Mouse (Mus musculus) activated CD4-positive, CD25-positive, alpha-beta regulatory T cell, adult 4 months (primary cell): ENCODE measurements around the gene Ucp3. TPM values are rescaled to one million over a fixed set of nuclear protein-coding genes. Genes with fewer than 3 reads are reported as not detected.

Source experiments
- ATAC-seq: one replicate; pipeline ENCODE4 v1.8.0; 2017
- polyA plus RNA-seq, 2 experiments: library from polyadenylated mRNA; unstranded; fragments of 100-300 nt; shearing (Covaris generic); gene quantifications; one replicate each; pipeline ENCODE4 v1.2.1; 2017

Ucp3 gene
- not detected for polyA plus RNA-seq

DNA sequence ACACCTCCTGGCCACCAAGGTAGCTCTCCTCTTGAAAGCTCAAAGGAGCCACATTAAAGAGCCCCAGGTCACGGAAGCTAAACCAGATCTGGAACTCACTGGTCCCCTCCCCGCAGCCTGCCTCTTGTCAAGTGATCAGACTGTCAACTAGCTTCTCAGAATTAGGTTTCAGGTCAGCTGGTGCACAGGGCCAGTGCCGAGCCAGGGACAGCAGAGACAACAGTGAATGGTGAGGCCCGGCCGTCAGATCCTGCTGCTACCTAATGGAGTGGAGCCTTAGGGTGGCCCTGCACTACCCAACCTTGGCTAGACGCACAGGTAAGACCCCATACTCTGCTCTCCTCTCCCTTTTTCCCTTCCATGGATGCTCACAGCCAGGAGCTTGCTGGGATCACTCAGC, at the start of gene Ucp3:
Ucp3 (plus strand) TSS at position 214 of the 400 bp plus-strand sequence.
- no peak for ATAC-seq

DNA sequence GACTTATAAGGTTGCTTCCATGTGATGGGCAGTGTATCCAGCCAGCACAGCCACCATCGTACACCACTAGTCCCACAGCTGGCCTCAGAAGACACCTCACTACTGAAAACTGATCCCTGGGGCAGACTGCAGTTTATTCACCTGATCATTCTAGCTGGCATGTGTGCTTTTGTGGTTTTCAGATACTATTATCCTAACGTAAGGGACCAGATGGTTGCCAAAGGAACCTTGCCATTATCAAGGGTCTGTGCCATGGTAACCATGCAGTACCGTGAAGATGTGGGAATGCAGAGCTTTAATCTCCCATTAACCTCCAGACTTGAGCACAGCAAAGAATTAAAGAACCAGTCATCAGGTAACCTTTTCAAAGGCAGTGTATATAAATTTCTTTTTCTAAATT, 47.0 kb upstream of the Ucp3 start:
- ATAC-seq, result no peak

DNA sequence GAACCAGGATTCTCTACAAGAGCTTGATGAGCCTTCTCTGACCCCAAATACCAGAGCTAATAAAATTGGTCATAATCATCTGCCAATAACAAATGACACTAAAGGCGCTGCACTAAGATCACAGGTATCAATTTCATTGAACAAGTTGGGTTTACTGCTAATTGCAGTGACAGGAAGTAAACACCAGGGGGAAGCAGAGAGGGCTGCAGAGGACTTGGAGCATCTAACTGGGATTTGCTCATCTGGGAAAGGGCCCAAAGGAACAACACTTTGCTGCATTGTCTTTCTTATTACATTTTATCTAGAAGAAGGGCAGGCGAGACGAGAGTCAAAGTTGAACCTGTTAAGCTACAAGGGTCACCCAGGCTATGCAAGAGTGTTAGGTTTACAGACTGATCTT, 43.7 kb upstream of the Ucp3 start:
- no peak for ATAC-seq

DNA sequence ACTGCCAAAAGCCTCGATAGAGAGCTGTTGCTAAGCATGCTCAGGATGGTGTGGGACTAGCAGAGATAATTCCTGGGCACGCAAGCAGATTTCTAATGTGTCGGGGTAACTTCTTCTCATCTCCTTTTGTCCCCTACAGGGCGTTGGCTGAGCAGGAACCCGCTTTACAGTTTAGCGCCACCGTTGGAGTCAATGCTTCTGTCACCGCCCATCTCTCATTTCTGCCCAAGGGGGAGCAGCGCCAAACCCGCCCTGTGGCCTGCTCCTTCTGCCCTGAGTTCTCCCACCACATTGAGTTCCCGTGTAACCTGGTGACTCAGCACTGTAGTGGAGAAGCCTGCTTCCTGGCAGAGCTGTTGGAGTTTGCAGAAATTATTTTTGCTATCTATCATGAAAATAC, 42.9 kb upstream of the Ucp3 start:
- no peak for ATAC-seq

DNA sequence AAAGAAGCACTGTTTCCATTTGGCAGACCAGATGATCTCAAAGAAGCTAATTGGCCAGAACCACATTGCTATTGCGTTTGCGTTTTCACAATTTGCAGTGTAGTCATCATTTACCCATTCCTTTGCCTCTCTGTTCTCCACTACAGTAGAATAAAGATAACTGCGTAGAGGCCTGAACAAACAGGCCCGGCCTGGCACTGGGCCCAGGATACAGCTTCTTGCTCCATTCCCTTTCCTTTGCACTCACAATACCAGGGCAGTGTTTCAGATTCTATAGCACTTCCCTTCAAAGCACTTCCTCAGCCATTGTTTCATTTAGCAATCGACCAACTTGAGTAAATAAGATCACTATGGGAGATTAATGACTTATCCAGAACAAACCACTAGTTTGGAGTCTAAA, 41.7 kb upstream of the Ucp3 start:
- no peak for ATAC-seq

- no peak for ATAC-seq
Measured at GRCm38 (mm10) chr7:100433295-100433694, 39.5 kb upstream of the Ucp3 start.

GRCm38 (mm10) chr7:100443728-100444127, 29.1 kb upstream of the Ucp3 start:
- ATAC-seq, result no peak

GRCm38 (mm10) chr7:100446271-100446670, 26.5 kb upstream of the Ucp3 start:
- no peak for ATAC-seq

- ATAC-seq, result peak; percentile 11
Measured at GRCm38 (mm10) chr7:100448530-100448929, 24.3 kb upstream of the Ucp3 start.

DNA sequence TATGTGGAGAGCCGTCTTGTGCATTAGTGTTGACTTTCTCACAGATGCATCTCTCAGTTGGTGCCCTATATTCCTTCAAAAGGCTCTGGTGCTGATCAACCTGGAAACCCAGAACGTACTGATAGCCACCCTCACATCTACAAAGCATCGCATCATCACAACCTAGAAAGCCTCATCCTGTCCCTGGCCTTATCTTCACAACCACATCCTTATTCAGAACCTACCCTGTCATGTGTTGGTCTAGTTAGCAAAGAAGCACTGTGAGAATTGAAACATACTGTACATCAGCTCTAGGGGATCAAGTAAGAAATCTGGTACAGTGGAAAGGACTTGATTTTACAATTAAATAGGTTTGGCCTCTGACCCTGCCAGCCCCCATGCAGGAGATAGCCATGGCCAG, 23.8 kb upstream of the Ucp3 start:
- ATAC-seq, result peak; percentile 99

GRCm38 (mm10) chr7:100458153-100458552, 14.6 kb upstream of the Ucp3 start:
- no peak for ATAC-seq

DNA sequence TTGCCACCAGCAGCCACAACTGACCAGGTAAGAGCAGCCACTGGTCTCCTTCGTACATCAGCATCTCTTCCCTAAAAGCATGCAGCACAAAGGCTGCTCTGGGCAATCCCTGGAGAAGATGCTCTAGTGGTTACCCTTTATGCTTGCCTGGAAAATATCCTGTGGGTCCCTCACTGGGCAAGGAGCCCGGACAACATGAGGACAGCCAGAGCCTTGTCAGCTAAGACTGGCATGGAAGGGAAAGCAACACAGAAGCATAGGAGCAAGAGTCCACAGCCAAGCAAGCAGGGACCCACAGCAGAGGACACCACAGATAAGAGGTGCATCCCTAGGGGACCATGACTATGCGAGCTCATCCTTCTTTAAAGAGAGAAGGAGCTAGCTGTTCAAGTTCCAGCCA, 12.9 kb upstream of the Ucp3 start:
- no peak for ATAC-seq

DNA sequence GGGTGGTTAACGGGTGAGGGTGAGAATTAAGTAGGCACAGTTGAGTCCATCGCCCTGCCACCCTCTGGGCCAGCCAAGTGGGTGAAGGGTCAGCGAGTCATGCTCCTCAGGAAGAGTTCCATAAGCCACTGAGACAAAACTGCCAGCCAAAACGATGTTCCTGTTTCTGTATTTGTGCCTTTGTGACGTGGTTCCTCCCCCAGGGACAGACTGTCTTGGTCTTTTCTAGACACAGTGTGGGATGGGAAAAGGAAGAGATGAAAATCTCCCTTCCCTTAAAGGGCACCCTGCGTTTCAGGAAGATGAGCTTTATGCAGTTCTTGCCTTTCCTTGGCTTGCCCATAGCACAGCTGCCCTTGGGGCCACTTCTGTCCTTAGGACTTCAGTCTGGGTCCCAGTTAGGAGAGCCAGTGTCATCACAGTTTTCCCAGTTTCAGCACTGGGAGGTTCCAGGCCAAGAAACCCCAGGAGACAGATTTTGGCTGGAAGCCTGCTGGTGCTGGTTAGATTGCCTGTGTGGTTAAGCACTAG, 11.1 kb upstream of the Ucp3 start:
- no peak for ATAC-seq

DNA sequence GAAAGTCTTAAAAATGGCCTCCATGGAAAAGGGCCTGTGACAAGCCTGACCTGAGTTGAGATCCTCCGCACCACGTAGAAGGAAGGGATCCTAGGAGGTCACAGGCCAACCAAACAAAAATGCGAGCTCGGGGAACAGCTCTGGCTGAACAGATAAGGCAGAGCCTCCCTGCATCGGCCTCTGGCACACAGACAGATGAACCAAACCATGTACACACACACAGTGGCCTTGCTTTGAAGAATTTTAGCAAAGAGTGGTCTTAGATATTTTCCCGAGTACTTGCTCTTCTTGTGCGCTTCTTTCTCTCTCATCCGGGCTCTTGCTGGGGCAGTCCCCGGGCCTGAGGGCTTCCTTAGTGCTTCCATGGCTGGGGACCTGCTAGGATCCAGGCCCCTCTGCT, 9.6 kb upstream of the Ucp3 start:
- ATAC-seq, result no peak

DNA sequence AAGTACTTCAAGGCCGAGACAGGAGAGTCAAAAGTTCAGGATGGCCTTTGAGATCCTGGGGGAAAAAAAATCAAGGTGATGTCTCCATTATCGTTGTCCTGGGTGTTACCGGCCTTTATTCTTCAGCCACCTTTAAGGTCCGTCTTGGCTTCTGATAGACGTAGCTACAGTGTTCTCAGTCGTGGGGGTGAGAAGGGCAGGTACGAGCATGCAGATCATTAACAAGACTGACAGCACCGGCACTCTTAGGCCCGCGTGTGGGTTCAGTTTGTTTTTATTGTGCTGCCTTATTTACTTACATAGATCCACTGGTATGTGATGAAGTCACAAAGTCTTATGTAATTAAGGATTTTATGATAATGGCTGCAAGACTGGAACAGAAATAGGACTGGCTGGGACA, 9.0 kb upstream of the Ucp3 start:
- no peak for ATAC-seq

- ATAC-seq, result no peak
Measured at GRCm38 (mm10) chr7:100464248-100464647, 8.5 kb upstream of the Ucp3 start.

GRCm38 (mm10) chr7:100465248-100465647, 7.5 kb upstream of the Ucp3 start:
- no peak for ATAC-seq

DNA sequence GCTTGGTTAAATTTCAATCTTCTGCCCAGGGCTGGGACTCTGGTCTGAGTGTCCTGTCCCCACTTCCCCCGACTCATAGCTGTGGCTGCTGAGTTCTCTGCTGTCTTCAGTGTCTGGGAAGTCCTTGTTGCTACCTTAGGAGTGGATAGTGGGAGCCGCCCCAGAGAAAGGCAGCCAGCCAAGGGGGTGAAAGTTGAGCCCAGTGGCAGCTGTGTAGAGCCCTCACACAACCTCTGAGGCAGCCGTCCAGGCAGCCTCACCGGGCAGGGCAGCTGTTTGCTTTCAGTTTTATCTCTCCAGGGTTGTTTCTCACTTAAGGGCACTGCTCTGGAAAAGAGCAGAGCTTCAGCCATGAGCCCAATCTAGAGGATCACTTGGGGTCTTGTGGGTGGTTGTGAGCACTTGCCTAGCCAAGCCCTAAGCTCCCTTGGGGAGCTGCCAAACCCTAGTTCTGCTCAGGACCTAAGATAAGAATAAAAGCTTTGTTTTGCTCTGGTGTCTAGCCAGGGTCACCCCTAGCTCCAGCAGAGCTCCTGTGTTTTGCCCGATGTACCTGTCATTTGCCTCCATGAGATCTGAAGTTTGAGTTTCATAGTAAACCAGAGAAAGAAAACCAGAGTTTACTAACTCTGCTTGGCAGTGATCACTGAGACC, 7.0 kb upstream of the Ucp3 start:
- ATAC-seq, result no peak

- ATAC-seq, result no peak
Measured at GRCm38 (mm10) chr7:100466781-100467510, 5.8 kb upstream of the Ucp3 start.

GRCm38 (mm10) chr7:100468761-100469160, 4.0 kb upstream of the Ucp3 start:
- no peak for ATAC-seq

- no peak for ATAC-seq
Measured at GRCm38 (mm10) chr7:100469502-100469901, 3.3 kb upstream of the Ucp3 start.

- no peak for ATAC-seq
Measured at GRCm38 (mm10) chr7:100470796-100471406, 1.9 kb upstream of the Ucp3 start.

DNA sequence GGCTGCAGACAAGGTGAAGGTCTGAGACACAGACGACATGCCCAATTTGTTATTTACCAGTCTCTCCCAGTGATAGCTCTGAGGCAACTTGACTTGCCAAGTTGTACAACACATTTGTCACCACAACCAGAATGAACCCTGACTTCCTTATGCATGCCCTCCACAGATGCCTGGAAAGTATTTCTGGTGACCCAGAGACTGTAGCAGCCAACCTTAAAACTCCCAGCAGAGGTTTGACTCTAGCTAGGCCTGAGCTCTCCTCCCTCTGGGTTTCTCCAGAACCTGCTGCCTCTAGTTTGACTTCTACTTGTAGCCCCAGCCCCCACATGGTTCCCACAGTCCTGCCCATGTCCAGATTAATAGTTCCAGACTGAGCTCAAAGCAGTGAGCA, 1.4 kb upstream of the Ucp3 start:
- no peak for ATAC-seq
